Mouse (Mus musculus): Measurements from ENCODE around the gene Drg1. TPM values are rescaled to one million over a fixed set of nuclear protein-coding genes. Genes with fewer than 3 reads are reported as not detected.
"Not testable (repeated sequence)": the region's sequence is repeated elsewhere in the genome, so short reads cannot be mapped to it uniquely, and the experiment has no call there.

The Drg1 gene
- polyA plus RNA-seq, 1 experiment = 36.9 TPM

GRCm38 (mm10) chr11:3169042-3169441, 97.2 kb downstream of the Drg1 start:
- not testable (repeated sequence) for H3K27ac ChIP-seq (ENCODE audit: control insufficient read depth, insufficient read depth, low read length); H3K36me3 ChIP-seq (ENCODE audit: control insufficient read depth, insufficient read depth, low read length); H3K4me3 ChIP-seq (ENCODE audit: control insufficient read depth, insufficient read depth, low read length); H3K4me1 ChIP-seq (replicated peaks; ENCODE audit: control insufficient read depth, insufficient read depth, low read length); H3K27me3 ChIP-seq (ENCODE audit: control insufficient read depth, insufficient read depth, low read length)
- DNase-seq = peak; percentile 35
- WGBS = 85% methylated on average over 2 of the region's 2 CpGs

GRCm38 (mm10) chr11:3167571-3168001, 98.6 kb downstream of the Drg1 start:
- H3K27me3 ChIP-seq (ENCODE audit: control insufficient read depth, insufficient read depth, low read length); H3K4me1 ChIP-seq (replicated peaks; ENCODE audit: control insufficient read depth, insufficient read depth, low read length); H3K36me3 ChIP-seq (ENCODE audit: control insufficient read depth, insufficient read depth, low read length); H3K27ac ChIP-seq (ENCODE audit: control insufficient read depth, insufficient read depth, low read length); H3K4me3 ChIP-seq (ENCODE audit: control insufficient read depth, insufficient read depth, low read length): not testable (repeated sequence)
- WGBS = 86% methylated on average over 4 of the region's 4 CpGs
- peak; percentile 45 for DNase-seq

DNA sequence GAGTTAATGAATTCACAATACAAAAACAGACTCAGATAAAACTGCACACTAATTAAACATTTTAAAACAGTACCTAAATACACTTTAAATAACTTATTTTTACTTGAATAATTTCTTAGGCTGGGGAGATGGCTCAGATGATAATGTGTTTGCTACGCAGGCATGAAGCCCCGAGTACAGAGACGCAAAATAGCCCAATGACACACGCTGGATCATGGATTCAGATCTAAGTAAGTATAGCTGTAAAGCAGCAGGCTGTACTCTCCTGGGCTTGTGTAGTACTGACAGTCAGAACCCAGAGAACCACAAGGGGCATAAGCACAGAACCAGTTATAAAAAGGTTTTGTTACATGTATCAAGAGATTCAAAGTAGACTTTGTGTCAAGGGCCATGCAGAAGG, 99.1 kb downstream of the Drg1 start:
- 95% methylated on average over 4 of the region's 4 CpGs for WGBS

DNA sequence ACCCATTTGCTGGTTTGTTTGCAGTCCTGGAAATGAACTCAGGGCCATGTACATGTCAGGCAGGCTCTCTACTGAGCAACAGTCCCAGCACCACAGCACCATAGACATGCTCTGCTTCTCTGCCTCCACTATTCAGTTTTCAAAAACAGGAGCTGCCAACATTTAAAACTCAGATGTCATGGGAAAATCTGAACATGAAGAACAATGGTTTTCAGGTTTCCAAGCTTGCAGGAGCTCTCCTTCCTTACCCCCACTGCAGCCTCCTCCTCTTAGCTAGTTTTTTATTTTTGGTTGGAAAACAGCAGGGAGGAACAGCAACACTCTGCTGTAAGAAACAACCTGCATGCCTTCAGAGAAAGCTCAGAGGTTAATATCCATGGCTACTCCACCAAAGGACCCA, 99.9 kb downstream of the Drg1 start:
- H3K4me1 ChIP-seq (replicated peaks; ENCODE audit: control insufficient read depth, insufficient read depth, low read length); DNase-seq: not testable (repeated sequence)

More for the DNA sequence above, 99.1 kb downstream of the Drg1 start:
- not testable (repeated sequence) for H3K4me1 ChIP-seq (replicated peaks; ENCODE audit: control insufficient read depth, insufficient read depth, low read length); DNase-seq; H3K36me3 ChIP-seq (ENCODE audit: control insufficient read depth, insufficient read depth, low read length); H3K27ac ChIP-seq (ENCODE audit: control insufficient read depth, insufficient read depth, low read length); H3K4me3 ChIP-seq (ENCODE audit: control insufficient read depth, insufficient read depth, low read length); H3K27me3 ChIP-seq (ENCODE audit: control insufficient read depth, insufficient read depth, low read length)

DNA sequence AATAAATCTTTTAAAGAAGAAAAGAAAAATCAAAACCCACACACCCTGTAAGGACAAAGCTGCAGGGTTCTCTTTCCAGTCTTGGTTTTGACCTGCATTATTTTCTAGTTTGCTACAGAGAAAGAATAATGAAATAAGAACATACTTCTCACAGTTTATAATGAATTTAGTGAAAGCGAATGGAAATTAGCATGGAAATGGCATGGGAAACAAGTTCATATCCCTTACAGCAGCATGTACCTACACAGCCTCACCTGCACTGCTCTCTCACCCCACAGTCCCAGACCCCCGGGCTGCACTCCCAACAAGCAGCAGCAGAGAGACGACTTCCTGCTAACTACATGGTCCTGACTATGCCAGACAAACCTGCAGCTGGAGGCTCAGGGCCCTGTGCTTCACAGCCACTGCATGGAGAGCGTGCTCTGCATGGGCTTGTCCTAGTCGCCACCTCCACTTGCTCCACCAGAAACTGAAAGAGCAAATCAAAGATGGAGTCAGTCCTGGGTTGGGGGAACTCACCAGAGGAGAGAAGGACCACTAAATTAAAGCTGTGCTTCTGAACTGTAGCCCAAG, 100.9 kb downstream of the Drg1 start:
- H3K4me1 ChIP-seq (replicated peaks; ENCODE audit: control insufficient read depth, insufficient read depth, low read length); H3K36me3 ChIP-seq (ENCODE audit: control insufficient read depth, insufficient read depth, low read length); H3K27ac ChIP-seq (ENCODE audit: control insufficient read depth, insufficient read depth, low read length); H3K27me3 ChIP-seq (ENCODE audit: control insufficient read depth, insufficient read depth, low read length); DNase-seq; H3K4me3 ChIP-seq (ENCODE audit: control insufficient read depth, insufficient read depth, low read length): not testable (repeated sequence)
- 94% methylated on average over 3 of the region's 5 CpGs for whole genome bisulfite sequencing

More for the DNA sequence above, 99.9 kb downstream of the Drg1 start:
- H3K27me3 ChIP-seq (ENCODE audit: control insufficient read depth, insufficient read depth, low read length); H3K36me3 ChIP-seq (ENCODE audit: control insufficient read depth, insufficient read depth, low read length); H3K4me3 ChIP-seq (ENCODE audit: control insufficient read depth, insufficient read depth, low read length); H3K27ac ChIP-seq (ENCODE audit: control insufficient read depth, insufficient read depth, low read length): not testable (repeated sequence)

- H3K4me1 ChIP-seq (replicated peaks; ENCODE audit: control insufficient read depth, insufficient read depth, low read length); H3K4me3 ChIP-seq (ENCODE audit: control insufficient read depth, insufficient read depth, low read length); H3K27ac ChIP-seq (ENCODE audit: control insufficient read depth, insufficient read depth, low read length); H3K27me3 ChIP-seq (ENCODE audit: control insufficient read depth, insufficient read depth, low read length); DNase-seq; H3K36me3 ChIP-seq (ENCODE audit: control insufficient read depth, insufficient read depth, low read length): not testable (repeated sequence)
- 79% methylated on average over 3 of the region's 3 CpGs for WGBS
Observed at GRCm38 (mm10) chr11:3163661-3164060, 102.6 kb downstream of the Drg1 start.

DNA sequence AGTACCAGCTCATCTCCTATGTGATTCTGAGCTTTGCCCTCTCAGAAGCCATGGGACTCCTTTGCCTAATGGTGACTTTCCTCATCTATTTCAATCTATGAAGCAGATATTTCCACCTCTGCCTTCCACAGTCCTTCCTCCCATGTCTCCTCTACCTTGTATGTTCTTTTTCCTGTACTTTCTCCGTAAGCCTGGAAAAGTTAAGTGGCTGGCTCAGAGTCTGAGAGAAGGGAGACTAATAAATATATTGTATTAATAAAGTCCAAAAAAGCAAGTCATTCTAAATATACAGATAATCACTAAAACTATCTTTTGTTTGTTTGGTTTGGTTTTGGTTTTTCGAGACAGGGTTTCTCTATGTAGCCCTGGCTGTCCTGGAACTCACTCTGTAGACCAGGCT, 103.1 kb downstream of the Drg1 start:
- not testable (repeated sequence) for H3K36me3 ChIP-seq (ENCODE audit: control insufficient read depth, insufficient read depth, low read length)
- WGBS = 93% methylated on average over 2 of the region's 2 CpGs
- peak; percentile 45 for DNase-seq

DNA sequence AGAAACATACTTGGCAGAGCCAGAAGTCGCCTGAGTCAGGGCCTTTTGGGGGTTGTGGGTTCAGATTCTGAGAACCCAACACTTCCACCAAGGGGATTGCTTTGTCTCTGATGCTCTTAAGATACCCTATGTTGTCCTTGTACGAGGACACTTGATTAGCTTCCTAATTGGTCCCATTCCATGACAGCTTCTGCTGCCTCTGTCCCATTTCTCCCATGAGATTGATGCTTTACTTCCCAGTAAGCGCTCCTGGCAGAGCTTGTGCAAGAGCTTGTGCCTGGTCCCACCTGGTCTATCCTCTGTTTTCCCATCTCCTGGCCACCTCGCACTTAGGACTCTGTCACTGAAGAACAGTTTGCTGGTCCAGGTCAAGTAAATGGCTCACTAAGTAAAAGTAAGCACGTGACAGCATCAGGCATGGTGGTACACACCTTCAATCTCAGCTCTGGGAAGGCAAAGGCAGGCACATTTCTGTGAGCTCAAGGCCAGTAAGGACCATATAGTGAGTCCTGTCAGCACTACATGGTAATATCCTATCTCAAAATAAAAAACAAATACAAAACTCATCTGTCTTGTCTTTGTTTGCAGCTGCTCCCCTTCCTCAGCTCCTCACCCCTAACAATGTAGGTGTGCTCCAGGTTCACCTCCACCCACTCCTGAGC, 103.8 kb downstream of the Drg1 start:
- not testable (repeated sequence) for H3K36me3 ChIP-seq (ENCODE audit: control insufficient read depth, insufficient read depth, low read length); H3K4me3 ChIP-seq (ENCODE audit: control insufficient read depth, insufficient read depth, low read length); H3K27ac ChIP-seq (ENCODE audit: control insufficient read depth, insufficient read depth, low read length); H3K27me3 ChIP-seq (ENCODE audit: control insufficient read depth, insufficient read depth, low read length); H3K4me1 ChIP-seq (replicated peaks; ENCODE audit: control insufficient read depth, insufficient read depth, low read length)
- 68% methylated on average over 5 of the region's 5 CpGs for WGBS
- peak; percentile 62 for DNase-seq

More for the DNA sequence above, 103.1 kb downstream of the Drg1 start:
- not testable (repeated sequence) for H3K27me3 ChIP-seq (ENCODE audit: control insufficient read depth, insufficient read depth, low read length); H3K4me3 ChIP-seq (ENCODE audit: control insufficient read depth, insufficient read depth, low read length); H3K27ac ChIP-seq (ENCODE audit: control insufficient read depth, insufficient read depth, low read length); H3K4me1 ChIP-seq (replicated peaks; ENCODE audit: control insufficient read depth, insufficient read depth, low read length)

DNA sequence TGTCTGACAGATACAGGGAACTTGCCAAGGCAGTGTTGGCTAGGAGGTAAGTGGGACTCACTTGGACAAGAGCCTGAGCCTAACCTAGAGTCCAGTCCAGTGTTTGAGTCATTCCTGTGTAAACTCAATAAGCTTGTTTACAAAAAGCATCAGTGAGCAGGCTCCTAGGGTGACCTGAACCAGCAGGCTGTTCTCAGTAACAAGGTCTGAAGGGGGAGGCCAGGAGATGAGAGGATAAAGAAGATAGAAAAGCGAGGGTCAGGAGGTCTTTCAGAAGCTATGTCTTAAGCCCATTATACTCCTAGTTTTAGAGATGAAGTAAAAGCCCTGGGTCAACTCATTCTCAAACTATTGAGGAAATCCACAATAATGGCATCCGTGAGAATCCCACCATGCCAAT, 104.8 kb downstream of the Drg1 start:
- peak; percentile 61 for DNase-seq
- not testable (repeated sequence) for H3K27me3 ChIP-seq (ENCODE audit: control insufficient read depth, insufficient read depth, low read length); H3K27ac ChIP-seq (ENCODE audit: control insufficient read depth, insufficient read depth, low read length); H3K4me1 ChIP-seq (replicated peaks; ENCODE audit: control insufficient read depth, insufficient read depth, low read length); H3K4me3 ChIP-seq (ENCODE audit: control insufficient read depth, insufficient read depth, low read length); H3K36me3 ChIP-seq (ENCODE audit: control insufficient read depth, insufficient read depth, low read length)
- WGBS = 63% methylated on average over 1 of the region's 2 CpGs

GRCm38 (mm10) chr11:3158800-3159199, 107.4 kb downstream of the Drg1 start:
- H3K27ac ChIP-seq (ENCODE audit: control insufficient read depth, insufficient read depth, low read length); H3K4me3 ChIP-seq (ENCODE audit: control insufficient read depth, insufficient read depth, low read length); DNase-seq; H3K4me1 ChIP-seq (replicated peaks; ENCODE audit: control insufficient read depth, insufficient read depth, low read length); H3K27me3 ChIP-seq (ENCODE audit: control insufficient read depth, insufficient read depth, low read length); H3K36me3 ChIP-seq (ENCODE audit: control insufficient read depth, insufficient read depth, low read length): not testable (repeated sequence)
- 98% methylated on average over 4 of the region's 4 CpGs for WGBS

GRCm38 (mm10) chr11:3157996-3158395, 108.2 kb downstream of the Drg1 start:
- H3K36me3 ChIP-seq (ENCODE audit: control insufficient read depth, insufficient read depth, low read length); H3K27me3 ChIP-seq (ENCODE audit: control insufficient read depth, insufficient read depth, low read length); H3K27ac ChIP-seq (ENCODE audit: control insufficient read depth, insufficient read depth, low read length); H3K4me1 ChIP-seq (replicated peaks; ENCODE audit: control insufficient read depth, insufficient read depth, low read length); DNase-seq; H3K4me3 ChIP-seq (ENCODE audit: control insufficient read depth, insufficient read depth, low read length): not testable (repeated sequence)
- WGBS = 98% methylated on average over 6 of the region's 6 CpGs

Measured in thymus, adult 2 months (tissue).